Mouse (Mus musculus) intestine, embryonic 15.5 days (tissue): ENCODE measurements around the gene Kdm5b. TPM values are rescaled to one million over a fixed set of nuclear protein-coding genes. Genes with fewer than 3 reads are reported as not detected.

Experiments
- ATAC-seq: fragments of 200-750 bp; cut with Nextera tagmentation; 2 replicates; pipeline ENCODE4 v1.8.0; 2017; ENCODE audit warnings: moderate TSS enrichment, moderate library complexity
- H3K27ac ChIP-seq: fragments of 300-500 bp; sonication (generic); 2 replicates; pipeline ENCODE4 v1.5.1; 2015; ENCODE audit warnings: mild to moderate bottlenecking, inconsistent platforms
- H3K27me3 ChIP-seq: fragments of 300-500 bp; sonication (generic); replicated peaks from 2 replicates; pipeline ENCODE4 v1.6.1; 2015; ENCODE audit warnings: inconsistent platforms
- H3K36me3 ChIP-seq: fragments of 300-500 bp; sonication (generic); 2 replicates; pipeline ENCODE4 v1.6.1; 2015; ENCODE audit warnings: inconsistent platforms
- H3K4me1 ChIP-seq: fragments of 300-500 bp; sonication (generic); replicated peaks from 2 replicates; pipeline ENCODE4 v1.6.1; 2015; ENCODE audit warnings: inconsistent platforms
- H3K4me2 ChIP-seq: fragments of 300-500 bp; sonication (generic); replicated peaks from 2 replicates; pipeline ENCODE4 v1.6.1; 2015; ENCODE audit warnings: mild to moderate bottlenecking, inconsistent platforms
- H3K4me3 ChIP-seq: fragments of 300-500 bp; sonication (generic); replicated peaks from 2 replicates; pipeline ENCODE4 v1.5.1; 2015; ENCODE audit warnings: inconsistent platforms
- H3K9ac ChIP-seq: fragments of 300-500 bp; sonication (generic); 2 replicates; pipeline ENCODE4 v1.6.1; 2015; ENCODE audit warnings: inconsistent platforms
- H3K9me3 ChIP-seq: fragments of 300-500 bp; sonication (generic); 2 replicates; pipeline ENCODE4 v1.6.1; 2016; ENCODE audit warnings: inconsistent platforms
- WGBS: fragments of 180-500 bp; shearing (Covaris S2); methylation state at CpG from one replicate; pipeline ENCODE4 v1.1.7; 2015; 5-methylcytosine and 5-hydroxymethylcytosine counted together
- polyA plus RNA-seq: library from polyadenylated mRNA; unstranded; fragments of >200 nt; fragmentation: Nextera tagmentation; extraction: Ambion mirVana; gene quantifications from 2 replicates; pipeline ENCODE4 v1.2.1, GENCODE M21; 2015

The Kdm5b gene
- polyA plus RNA-seq, 1 experiment from 2014 or later, result 38.7 TPM

- Histone ChIP-seq H3K4me1 (0 out of 2 replicates have a peak, but pooled peaks cover 7% of the 10 kb centered on the region), H3K4me3 (no peak overlapping the region), H3K27ac (no peak overlapping the region), H3K27me3 (no peaks in the 10 kb centered on the region), H3K9me3 (no peaks in the 10 kb centered on the region), H3K9ac (no peak overlapping the region), H3K36me3 (no peaks in the 10 kb centered on the region), H3K4me2 (no peak overlapping the region)
- no peak for ATAC-seq
- WGBS, result 44% methylated on average over 7 of the region's 7 CpGs
These were observed 98.9 kb downstream of the Kdm5b start for GRCm38 (mm10) chr1:134658841-134659240.

GRCm38 (mm10) chr1:134660163-134660562, 100.2 kb downstream of the Kdm5b start:
- Histone ChIP-seq H3K27me3 (no peaks in the 10 kb centered on the region), H3K9ac (no peak overlapping the region), H3K4me1 (0 out of 2 replicates have a peak, but pooled peaks cover 7% of the 10 kb centered on the region), H3K4me2 (no peak overlapping the region), H3K27ac (no peak overlapping the region), H3K4me3 (no peak overlapping the region), H3K36me3 (no peaks in the 10 kb centered on the region), H3K9me3 (no peaks in the 10 kb centered on the region)
- ATAC-seq, result no peak
- 38% methylated on average over 7 of the region's 7 CpGs for WGBS

GRCm38 (mm10) chr1:134671234-134672070, 111.5 kb downstream of the Kdm5b start:
- ATAC-seq, result no peak

GRCm38 (mm10) chr1:134674312-134674711, 114.3 kb downstream of the Kdm5b start:
- Histone ChIP-seq H3K4me2 (no peak overlapping the region), H3K27me3 (no peaks in the 10 kb centered on the region), H3K36me3 (no peaks in the 10 kb centered on the region), H3K9ac (no peak overlapping the region), H3K4me1 (no peaks in the 10 kb centered on the region; the same call in 1 of the 2 replicates), H3K27ac (no peak overlapping the region), H3K4me3 (no peak overlapping the region), H3K9me3 (no peaks in the 10 kb centered on the region)
- ATAC-seq, result no peak
- WGBS, result 6% methylated on average over 1 of the region's 1 CpGs

More at GRCm38 (mm10) chr1:134671234-134672070, 111.5 kb downstream of the Kdm5b start:
- H3K4me3 ChIP-seq, result no peak overlapping the region
- no peaks in the 10 kb centered on the region for H3K9me3 ChIP-seq
- H3K27me3 ChIP-seq, result no peaks in the 10 kb centered on the region
- H3K27ac ChIP-seq, result no peak overlapping the region
- no peak overlapping the region for H3K9ac ChIP-seq
- WGBS, result 62% methylated on average over 10 of the region's 10 CpGs
- H3K4me2 ChIP-seq, result no peak overlapping the region
- no peaks in the 10 kb centered on the region; the same call in 1 of the 2 replicates for H3K4me1 ChIP-seq
- H3K36me3 ChIP-seq, result no peaks in the 10 kb centered on the region

- H3K4me2 ChIP-seq, result no peak overlapping the region
- H3K27me3 ChIP-seq, result no peaks in the 10 kb centered on the region
- no peak overlapping the region for H3K27ac ChIP-seq
- WGBS, result 74% methylated on average over 4 of the region's 4 CpGs
- no peak for ATAC-seq
- no peak overlapping the region for H3K4me3 ChIP-seq
- no peaks in the 10 kb centered on the region for H3K9me3 ChIP-seq
- no peak overlapping the region for H3K9ac ChIP-seq
- no peaks in the 10 kb centered on the region for H3K36me3 ChIP-seq
- H3K4me1 ChIP-seq, result no peaks in the 10 kb centered on the region; the same call in 1 of the 2 replicates
These were observed 119.5 kb downstream of the Kdm5b start for GRCm38 (mm10) chr1:134679445-134679844.

GRCm38 (mm10) chr1:134680617-134681016, 120.6 kb downstream of the Kdm5b start:
- no peaks in the 10 kb centered on the region for H3K27me3 ChIP-seq
- ATAC-seq, result no peak
- 18% methylated on average over 6 of the region's 6 CpGs for WGBS

GRCm38 (mm10) chr1:134682460-134682859, 122.5 kb downstream of the Kdm5b start:
- Histone ChIP-seq H3K9ac (no peak overlapping the region), H3K27ac (no peak overlapping the region), H3K36me3 (no peaks in the 10 kb centered on the region), H3K9me3 (no peaks in the 10 kb centered on the region), H3K4me1 (no peaks in the 10 kb centered on the region), H3K4me3 (no peak overlapping the region), H3K4me2 (no peak overlapping the region), H3K27me3 (no peaks in the 10 kb centered on the region)
- WGBS, result 34% methylated on average over 9 of the region's 9 CpGs
- no peak for ATAC-seq

More at GRCm38 (mm10) chr1:134680617-134681016, 120.6 kb downstream of the Kdm5b start:
- no peak overlapping the region for H3K4me3 ChIP-seq
- no peaks in the 10 kb centered on the region for H3K36me3 ChIP-seq
- H3K9ac ChIP-seq, result no peak overlapping the region
- no peak overlapping the region for H3K4me2 ChIP-seq
- no peak overlapping the region for H3K27ac ChIP-seq
- H3K4me1 ChIP-seq, result no peaks in the 10 kb centered on the region
- no peaks in the 10 kb centered on the region for H3K9me3 ChIP-seq

Other genes with a start within 250 kb of the Kdm5b start
- 3.9 and 4.4 TPM in 2 replicates for gene Ppfia4, start 227.2 kb upstream of the Kdm5b start, polyA plus RNA-seq
- gene Tmem183a, start 198.2 kb upstream of the Kdm5b start, polyA plus RNA-seq, result 87.1 and 88.9 TPM in 2 replicates
- not detected in 2 replicates for gene 4933406M09Rik, start 174.2 kb upstream of the Kdm5b start, polyA plus RNA-seq
- gene Cyb5r1, start 154.6 kb upstream of the Kdm5b start, polyA plus RNA-seq, result 35.8 and 37.9 TPM in 2 replicates
- 77.8 and 80.5 TPM in 2 replicates for gene Adipor1, start 144.8 kb upstream of the Kdm5b start, polyA plus RNA-seq
- 21.7 and 22.2 TPM in 2 replicates for gene Klhl12, start 104.6 kb upstream of the Kdm5b start, polyA plus RNA-seq
- 37.3 and 38.7 TPM in 2 replicates for gene Rabif, start 65.5 kb upstream of the Kdm5b start, polyA plus RNA-seq
- gene Mgat4e, start 10.5 kb upstream of the Kdm5b start, polyA plus RNA-seq, result not detected in 2 replicates
- 0.87 and 2.0 TPM in 2 replicates for gene Syt2, start 86.5 kb downstream of the Kdm5b start, polyA plus RNA-seq